Mouse (Mus musculus): ENCODE results near the gene Ucp2. TPM values are rescaled to one million over a fixed set of nuclear protein-coding genes. Genes with fewer than 3 reads are reported as not detected.
A peak's percentile ranks its signal among the peaks of the same experiment; 100 is the strongest.

The Ucp2 gene
- 47.4 and 48.4 TPM in 2 replicates for polyA plus RNA-seq (2015; fragmentation: Nextera tagmentation; extraction: Ambion mirVana)

GRCm38 (mm10) chr7:100493117-100493483, at the start of gene Ucp2:
TSS of gene Ucp2 (plus strand) at chr7:100493337.
- peak within 1 kb of the TSS; percentile 32; the same call in 1 of the 2 replicates for H3K9ac ChIP-seq (replicated peaks)

DNA sequence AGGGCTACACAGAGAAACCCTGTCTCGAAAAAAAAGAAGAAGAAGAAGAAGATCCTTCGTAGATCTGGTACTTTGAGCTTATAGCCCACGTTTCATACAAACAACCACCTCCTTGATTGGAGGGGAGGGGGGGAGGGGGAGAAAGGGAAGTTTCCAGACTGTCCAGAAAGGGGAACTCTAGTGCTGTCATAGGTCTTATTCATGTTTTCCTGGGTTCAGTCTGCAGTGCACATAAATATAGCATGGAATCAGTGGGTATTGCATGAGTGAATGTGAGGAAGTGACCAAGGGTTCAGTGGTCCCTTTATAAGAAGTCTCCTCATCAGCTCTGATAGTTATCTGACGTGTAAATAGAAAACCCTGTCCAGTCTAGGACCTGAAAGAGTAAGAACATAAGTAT, 49.4 kb upstream of the Ucp2 start:
- no peak for ATAC-seq (replicated peaks)
- Histone ChIP-seq H3K27ac (replicated peaks) (no peak overlapping the region), H3K4me3 (no peak overlapping the region), H3K36me3 (peaks cover 75% of the 10 kb centered on the region), H3K4me1 (no peaks in the 10 kb centered on the region), H3K4me2 (replicated peaks) (no peak overlapping the region), H3K27me3 (no peaks in the 10 kb centered on the region), H3K9me3 (no peaks in the 10 kb centered on the region), H3K9ac (replicated peaks) (no peak overlapping the region)
- 99% methylated on average over 4 of the region's 4 CpGs for WGBS

More at GRCm38 (mm10) chr7:100493117-100493483, at the start of gene Ucp2:
- peak within 1 kb of the TSS; percentile 59 for H3K4me2 ChIP-seq (replicated peaks)
- peaks cover 5% of the 10 kb centered on the region; the same call in 1 of the 2 replicates for H3K27me3 ChIP-seq
- no peak within 1 kb of the TSS for H3K27ac ChIP-seq (replicated peaks)
- no peaks in the 10 kb centered on the region for H3K36me3 ChIP-seq
- no peaks in the 10 kb centered on the region for H3K9me3 ChIP-seq
- H3K4me3 ChIP-seq, result peak within 1 kb of the TSS; percentile 41
- under 1% methylated on average over 27 of the region's 27 CpGs for WGBS
- H3K4me1 ChIP-seq, result peaks cover 34% of the 10 kb centered on the region
- 0 out of 2 replicates have a peak, but pooled peaks have one; percentile 26 for ATAC-seq (replicated peaks)

GRCm38 (mm10) chr7:100446271-100446670, 46.9 kb upstream of the Ucp2 start:
- no peak for ATAC-seq (replicated peaks)
- H3K9ac ChIP-seq (replicated peaks), result no peak overlapping the region
- no peaks in the 10 kb centered on the region for H3K9me3 ChIP-seq
- H3K27me3 ChIP-seq, result no peaks in the 10 kb centered on the region
- H3K27ac ChIP-seq (replicated peaks), result no peak overlapping the region
- no peak overlapping the region for H3K4me2 ChIP-seq (replicated peaks)
- H3K4me3 ChIP-seq, result no peak overlapping the region
- H3K4me1 ChIP-seq, result no peaks in the 10 kb centered on the region
- 88% methylated on average over 5 of the region's 5 CpGs for WGBS
- peaks cover 78% of the 10 kb centered on the region for H3K36me3 ChIP-seq

GRCm38 (mm10) chr7:100448530-100448929, 44.6 kb upstream of the Ucp2 start:
- no peak overlapping the region for H3K4me2 ChIP-seq (replicated peaks)
- no peaks in the 10 kb centered on the region for H3K4me1 ChIP-seq
- no peaks in the 10 kb centered on the region for H3K27me3 ChIP-seq
- WGBS, result 94% methylated on average over 12 of the region's 12 CpGs
- no peak overlapping the region for H3K4me3 ChIP-seq
- peaks cover 78% of the 10 kb centered on the region for H3K36me3 ChIP-seq
- no peak overlapping the region for H3K9ac ChIP-seq (replicated peaks)
- no peak for ATAC-seq (replicated peaks)
- H3K9me3 ChIP-seq, result no peaks in the 10 kb centered on the region
- no peak overlapping the region for H3K27ac ChIP-seq (replicated peaks)

DNA sequence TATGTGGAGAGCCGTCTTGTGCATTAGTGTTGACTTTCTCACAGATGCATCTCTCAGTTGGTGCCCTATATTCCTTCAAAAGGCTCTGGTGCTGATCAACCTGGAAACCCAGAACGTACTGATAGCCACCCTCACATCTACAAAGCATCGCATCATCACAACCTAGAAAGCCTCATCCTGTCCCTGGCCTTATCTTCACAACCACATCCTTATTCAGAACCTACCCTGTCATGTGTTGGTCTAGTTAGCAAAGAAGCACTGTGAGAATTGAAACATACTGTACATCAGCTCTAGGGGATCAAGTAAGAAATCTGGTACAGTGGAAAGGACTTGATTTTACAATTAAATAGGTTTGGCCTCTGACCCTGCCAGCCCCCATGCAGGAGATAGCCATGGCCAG, 44.2 kb upstream of the Ucp2 start:
- no peak for ATAC-seq (replicated peaks)
- Histone ChIP-seq H3K4me2 (replicated peaks) (no peak overlapping the region), H3K27ac (replicated peaks) (no peak overlapping the region), H3K4me3 (no peak overlapping the region), H3K9me3 (no peaks in the 10 kb centered on the region), H3K4me1 (no peaks in the 10 kb centered on the region), H3K9ac (replicated peaks) (no peak overlapping the region), H3K36me3 (peaks cover 79% of the 10 kb centered on the region), H3K27me3 (no peaks in the 10 kb centered on the region)
- WGBS, result 93% methylated on average over 3 of the region's 3 CpGs

DNA sequence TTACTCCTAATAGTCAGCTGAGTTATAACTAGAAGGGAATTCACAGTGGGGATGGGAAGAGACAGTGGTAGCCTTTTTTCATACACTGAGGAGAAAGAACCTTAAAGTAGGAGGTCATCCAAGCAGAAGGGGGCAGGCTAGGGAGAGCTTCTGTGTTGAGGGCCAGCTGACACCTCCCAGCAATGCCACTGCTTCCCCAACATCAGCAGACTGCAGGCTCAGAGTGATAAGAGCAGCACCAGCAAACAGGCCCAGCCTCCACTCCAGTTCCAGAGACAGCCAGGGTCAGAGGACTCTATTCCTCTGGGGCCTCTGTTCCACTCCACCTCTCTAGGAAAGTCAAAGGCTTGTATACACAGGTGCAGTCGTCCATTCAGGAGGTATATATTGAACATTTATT, 35.0 kb upstream of the Ucp2 start:
- Histone ChIP-seq H3K4me3 (no peak overlapping the region), H3K9ac (replicated peaks) (no peak overlapping the region), H3K27me3 (no peaks in the 10 kb centered on the region), H3K27ac (replicated peaks) (no peak overlapping the region), H3K4me1 (no peaks in the 10 kb centered on the region), H3K36me3 (peaks cover 61% of the 10 kb centered on the region), H3K4me2 (replicated peaks) (no peak overlapping the region), H3K9me3 (no peaks in the 10 kb centered on the region)
- WGBS, result 76% methylated on average over 1 of the region's 1 CpGs
- ATAC-seq (replicated peaks), result no peak

- WGBS, result 92% methylated on average over 3 of the region's 3 CpGs
- H3K27ac ChIP-seq (replicated peaks), result no peak overlapping the region
- ATAC-seq (replicated peaks), result no peak
- H3K36me3 ChIP-seq, result peaks cover 50% of the 10 kb centered on the region
- H3K4me1 ChIP-seq, result no peaks in the 10 kb centered on the region
- H3K4me2 ChIP-seq (replicated peaks), result no peak overlapping the region
- H3K9ac ChIP-seq (replicated peaks), result no peak overlapping the region
- H3K9me3 ChIP-seq, result no peaks in the 10 kb centered on the region
- H3K27me3 ChIP-seq, result no peaks in the 10 kb centered on the region
- no peak overlapping the region for H3K4me3 ChIP-seq
These were observed 33.3 kb upstream of the Ucp2 start for GRCm38 (mm10) chr7:100459862-100460261.

DNA sequence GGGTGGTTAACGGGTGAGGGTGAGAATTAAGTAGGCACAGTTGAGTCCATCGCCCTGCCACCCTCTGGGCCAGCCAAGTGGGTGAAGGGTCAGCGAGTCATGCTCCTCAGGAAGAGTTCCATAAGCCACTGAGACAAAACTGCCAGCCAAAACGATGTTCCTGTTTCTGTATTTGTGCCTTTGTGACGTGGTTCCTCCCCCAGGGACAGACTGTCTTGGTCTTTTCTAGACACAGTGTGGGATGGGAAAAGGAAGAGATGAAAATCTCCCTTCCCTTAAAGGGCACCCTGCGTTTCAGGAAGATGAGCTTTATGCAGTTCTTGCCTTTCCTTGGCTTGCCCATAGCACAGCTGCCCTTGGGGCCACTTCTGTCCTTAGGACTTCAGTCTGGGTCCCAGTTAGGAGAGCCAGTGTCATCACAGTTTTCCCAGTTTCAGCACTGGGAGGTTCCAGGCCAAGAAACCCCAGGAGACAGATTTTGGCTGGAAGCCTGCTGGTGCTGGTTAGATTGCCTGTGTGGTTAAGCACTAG, 31.5 kb upstream of the Ucp2 start:
- no peaks in the 10 kb centered on the region for H3K27me3 ChIP-seq
- no peak overlapping the region for H3K9ac ChIP-seq (replicated peaks)
- H3K9me3 ChIP-seq, result no peaks in the 10 kb centered on the region
- ATAC-seq (replicated peaks), result no peak
- no peak overlapping the region for H3K4me2 ChIP-seq (replicated peaks)
- no peak overlapping the region for H3K27ac ChIP-seq (replicated peaks)
- no peaks in the 10 kb centered on the region for H3K4me1 ChIP-seq
- H3K36me3 ChIP-seq, result peaks cover 37% of the 10 kb centered on the region
- no peak overlapping the region for H3K4me3 ChIP-seq
- 87% methylated on average over 6 of the region's 6 CpGs for WGBS

- WGBS, result 93% methylated on average over 9 of the region's 9 CpGs
- ATAC-seq (replicated peaks), result no peak
- peaks cover 29% of the 10 kb centered on the region for H3K36me3 ChIP-seq
- no peaks in the 10 kb centered on the region for H3K4me1 ChIP-seq
- H3K27ac ChIP-seq (replicated peaks), result no peak overlapping the region
- H3K4me2 ChIP-seq (replicated peaks), result no peak overlapping the region
- H3K4me3 ChIP-seq, result no peak overlapping the region
- H3K9me3 ChIP-seq, result no peaks in the 10 kb centered on the region
- no peak overlapping the region for H3K9ac ChIP-seq (replicated peaks)
- no peaks in the 10 kb centered on the region for H3K27me3 ChIP-seq
These were observed 29.9 kb upstream of the Ucp2 start for GRCm38 (mm10) chr7:100463194-100463593.

DNA sequence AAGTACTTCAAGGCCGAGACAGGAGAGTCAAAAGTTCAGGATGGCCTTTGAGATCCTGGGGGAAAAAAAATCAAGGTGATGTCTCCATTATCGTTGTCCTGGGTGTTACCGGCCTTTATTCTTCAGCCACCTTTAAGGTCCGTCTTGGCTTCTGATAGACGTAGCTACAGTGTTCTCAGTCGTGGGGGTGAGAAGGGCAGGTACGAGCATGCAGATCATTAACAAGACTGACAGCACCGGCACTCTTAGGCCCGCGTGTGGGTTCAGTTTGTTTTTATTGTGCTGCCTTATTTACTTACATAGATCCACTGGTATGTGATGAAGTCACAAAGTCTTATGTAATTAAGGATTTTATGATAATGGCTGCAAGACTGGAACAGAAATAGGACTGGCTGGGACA, 29.4 kb upstream of the Ucp2 start:
- Histone ChIP-seq H3K36me3 (peaks cover 29% of the 10 kb centered on the region), H3K4me2 (replicated peaks) (no peak overlapping the region), H3K4me3 (no peak overlapping the region), H3K9ac (replicated peaks) (no peak overlapping the region), H3K27me3 (no peaks in the 10 kb centered on the region), H3K9me3 (no peaks in the 10 kb centered on the region), H3K4me1 (no peaks in the 10 kb centered on the region), H3K27ac (replicated peaks) (no peak overlapping the region)
- 93% methylated on average over 10 of the region's 10 CpGs for WGBS
- no peak for ATAC-seq (replicated peaks)

DNA sequence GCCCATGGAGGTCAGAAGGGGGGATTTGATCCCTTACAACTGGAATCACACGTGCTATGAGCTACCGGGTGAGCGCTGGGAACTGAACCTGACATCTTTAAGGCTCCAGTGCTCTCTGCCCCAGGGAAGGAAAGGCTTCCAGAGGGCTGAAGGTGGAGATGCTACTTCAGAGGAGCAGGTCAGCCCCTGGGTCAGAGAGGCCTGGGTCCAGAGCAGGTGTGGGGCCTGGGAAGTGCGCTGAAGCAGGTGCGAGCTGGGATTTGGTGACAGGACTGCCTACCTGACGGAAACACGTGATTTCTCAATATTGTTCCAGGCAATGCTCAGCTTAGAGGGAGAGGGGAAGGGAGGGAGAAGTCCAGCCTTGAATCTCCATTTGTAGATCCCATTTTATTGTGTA, 28.9 kb upstream of the Ucp2 start:
- Histone ChIP-seq H3K9ac (replicated peaks) (no peak overlapping the region), H3K9me3 (no peaks in the 10 kb centered on the region), H3K27me3 (no peaks in the 10 kb centered on the region), H3K4me2 (replicated peaks) (no peak overlapping the region), H3K27ac (replicated peaks) (no peak overlapping the region), H3K4me3 (no peak overlapping the region), H3K4me1 (no peaks in the 10 kb centered on the region), H3K36me3 (peaks cover 29% of the 10 kb centered on the region)
- ATAC-seq (replicated peaks), result no peak
- 94% methylated on average over 7 of the region's 7 CpGs for WGBS

GRCm38 (mm10) chr7:100465248-100465647, 27.9 kb upstream of the Ucp2 start:
- H3K4me3 ChIP-seq, result no peak overlapping the region
- no peak overlapping the region for H3K4me2 ChIP-seq (replicated peaks)
- ATAC-seq (replicated peaks), result no peak
- H3K36me3 ChIP-seq, result peaks cover 26% of the 10 kb centered on the region
- no peaks in the 10 kb centered on the region for H3K27me3 ChIP-seq
- WGBS, result 90% methylated on average over 4 of the region's 4 CpGs
- H3K4me1 ChIP-seq, result no peaks in the 10 kb centered on the region
- H3K9me3 ChIP-seq, result no peaks in the 10 kb centered on the region
- H3K9ac ChIP-seq (replicated peaks), result no peak overlapping the region
- no peak overlapping the region for H3K27ac ChIP-seq (replicated peaks)

DNA sequence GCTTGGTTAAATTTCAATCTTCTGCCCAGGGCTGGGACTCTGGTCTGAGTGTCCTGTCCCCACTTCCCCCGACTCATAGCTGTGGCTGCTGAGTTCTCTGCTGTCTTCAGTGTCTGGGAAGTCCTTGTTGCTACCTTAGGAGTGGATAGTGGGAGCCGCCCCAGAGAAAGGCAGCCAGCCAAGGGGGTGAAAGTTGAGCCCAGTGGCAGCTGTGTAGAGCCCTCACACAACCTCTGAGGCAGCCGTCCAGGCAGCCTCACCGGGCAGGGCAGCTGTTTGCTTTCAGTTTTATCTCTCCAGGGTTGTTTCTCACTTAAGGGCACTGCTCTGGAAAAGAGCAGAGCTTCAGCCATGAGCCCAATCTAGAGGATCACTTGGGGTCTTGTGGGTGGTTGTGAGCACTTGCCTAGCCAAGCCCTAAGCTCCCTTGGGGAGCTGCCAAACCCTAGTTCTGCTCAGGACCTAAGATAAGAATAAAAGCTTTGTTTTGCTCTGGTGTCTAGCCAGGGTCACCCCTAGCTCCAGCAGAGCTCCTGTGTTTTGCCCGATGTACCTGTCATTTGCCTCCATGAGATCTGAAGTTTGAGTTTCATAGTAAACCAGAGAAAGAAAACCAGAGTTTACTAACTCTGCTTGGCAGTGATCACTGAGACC, 27.4 kb upstream of the Ucp2 start:
- WGBS, result 59% methylated on average over 5 of the region's 5 CpGs
- no peaks in the 10 kb centered on the region for H3K27me3 ChIP-seq
- no peaks in the 10 kb centered on the region for H3K4me1 ChIP-seq
- no peak overlapping the region for H3K9ac ChIP-seq (replicated peaks)
- H3K36me3 ChIP-seq, result peaks cover 21% of the 10 kb centered on the region
- ATAC-seq (replicated peaks), result no peak
- H3K4me2 ChIP-seq (replicated peaks), result no peak overlapping the region
- no peaks in the 10 kb centered on the region for H3K9me3 ChIP-seq
- no peak overlapping the region for H3K27ac ChIP-seq (replicated peaks)
- no peak overlapping the region for H3K4me3 ChIP-seq

All from forebrain, embryonic 15.5 days (tissue).